Mouse (Mus musculus) midbrain, embryonic 13.5 days (tissue): ENCODE results near the gene Hltf. TPM values are rescaled to one million over a fixed set of nuclear protein-coding genes. Genes with fewer than 3 reads are reported as not detected.

ENCODE experiments used
- ATAC-seq: fragments of 200-750 bp; cut with Nextera tagmentation; 2 replicates; pipeline ENCODE4 v1.8.0; 2017; ENCODE audit warnings: mild to moderate bottlenecking, moderate TSS enrichment, moderate library complexity
- H3K27ac ChIP-seq: fragments of 300-500 bp; sonication (generic); 2 replicates; pipeline ENCODE4 v1.5.1; 2015; ENCODE audit warnings: inconsistent platforms, mild to moderate bottlenecking, moderate library complexity
- H3K27me3 ChIP-seq: fragments of 300-500 bp; sonication (generic); 2 replicates; pipeline ENCODE4 v1.6.1; 2015; ENCODE audit warnings: mild to moderate bottlenecking, inconsistent platforms
- H3K36me3 ChIP-seq: fragments of 300-500 bp; sonication (generic); 2 replicates; pipeline ENCODE4 v1.6.1; 2015; ENCODE audit warnings: mild to moderate bottlenecking, inconsistent platforms
- H3K4me1 ChIP-seq: fragments of 300-500 bp; sonication (generic); replicated peaks from 2 replicates; pipeline ENCODE4 v1.6.1; 2015; ENCODE audit warnings: inconsistent platforms
- H3K4me2 ChIP-seq: fragments of 300-500 bp; sonication (generic); replicated peaks from 2 replicates; pipeline ENCODE4 v1.6.1; 2015; ENCODE audit warnings: moderate library complexity, mild to moderate bottlenecking, inconsistent platforms
- H3K4me3 ChIP-seq: fragments of 300-500 bp; sonication (generic); replicated peaks from 2 replicates; pipeline ENCODE4 v1.5.1; 2015; ENCODE audit warnings: mild to moderate bottlenecking, inconsistent platforms
- H3K9ac ChIP-seq: fragments of 300-500 bp; sonication (generic); replicated peaks from 2 replicates; pipeline ENCODE4 v1.6.1; 2015; ENCODE audit warnings: mild to moderate bottlenecking, inconsistent platforms
- H3K9me3 ChIP-seq: fragments of 300-500 bp; sonication (generic); 2 replicates; pipeline ENCODE4 v1.6.1; 2016; ENCODE audit warnings: mild to moderate bottlenecking, inconsistent platforms
- WGBS: fragments of 180-500 bp; shearing (Covaris S2); methylation state at CpG from one replicate; pipeline ENCODE4 v1.1.7; 2015; 5-methylcytosine and 5-hydroxymethylcytosine counted together
- polyA plus RNA-seq: library from polyadenylated mRNA; unstranded; fragments of >200 nt; fragmentation: Nextera tagmentation; extraction: Ambion mirVana; gene quantifications from 2 replicates; pipeline ENCODE4 v1.2.1, GENCODE M21; 2015

Gene Hltf
- polyA plus RNA-seq, 1 experiment from 2014 or later, result 22.1 TPM

DNA sequence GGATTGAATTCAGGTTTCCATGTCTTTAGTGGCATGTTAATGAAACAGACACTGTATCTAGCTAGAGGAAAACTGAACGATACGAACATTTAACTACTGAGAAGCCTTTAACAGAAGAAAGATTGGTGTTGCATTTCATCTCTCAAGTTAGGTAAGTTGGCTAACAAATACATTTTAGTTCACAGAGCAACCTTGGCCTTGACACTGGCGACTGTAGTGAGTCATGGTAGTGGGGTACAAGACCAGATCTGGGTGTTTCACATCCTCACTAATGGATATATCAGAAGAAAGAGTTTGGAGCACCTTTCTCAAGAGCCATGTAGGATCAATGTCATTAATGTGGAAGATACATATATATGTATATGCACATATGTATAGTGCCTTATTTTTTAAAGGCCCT, 94.0 kb downstream of the Hltf start:
- no peak overlapping the region for H3K4me3 ChIP-seq
- no peak for ATAC-seq
- no peaks in the 10 kb centered on the region for H3K9me3 ChIP-seq
- peaks cover 5% of the 10 kb centered on the region; the same call in 1 of the 2 replicates for H3K27me3 ChIP-seq
- WGBS, result 93% methylated on average over 3 of the region's 3 CpGs
- no peaks in the 10 kb centered on the region for H3K36me3 ChIP-seq
- no peak overlapping the region for H3K27ac ChIP-seq
- H3K4me1 ChIP-seq, result peaks cover 9% of the 10 kb centered on the region; the same call in 1 of the 2 replicates
- H3K4me2 ChIP-seq, result no peak overlapping the region
- H3K9ac ChIP-seq, result no peak overlapping the region

DNA sequence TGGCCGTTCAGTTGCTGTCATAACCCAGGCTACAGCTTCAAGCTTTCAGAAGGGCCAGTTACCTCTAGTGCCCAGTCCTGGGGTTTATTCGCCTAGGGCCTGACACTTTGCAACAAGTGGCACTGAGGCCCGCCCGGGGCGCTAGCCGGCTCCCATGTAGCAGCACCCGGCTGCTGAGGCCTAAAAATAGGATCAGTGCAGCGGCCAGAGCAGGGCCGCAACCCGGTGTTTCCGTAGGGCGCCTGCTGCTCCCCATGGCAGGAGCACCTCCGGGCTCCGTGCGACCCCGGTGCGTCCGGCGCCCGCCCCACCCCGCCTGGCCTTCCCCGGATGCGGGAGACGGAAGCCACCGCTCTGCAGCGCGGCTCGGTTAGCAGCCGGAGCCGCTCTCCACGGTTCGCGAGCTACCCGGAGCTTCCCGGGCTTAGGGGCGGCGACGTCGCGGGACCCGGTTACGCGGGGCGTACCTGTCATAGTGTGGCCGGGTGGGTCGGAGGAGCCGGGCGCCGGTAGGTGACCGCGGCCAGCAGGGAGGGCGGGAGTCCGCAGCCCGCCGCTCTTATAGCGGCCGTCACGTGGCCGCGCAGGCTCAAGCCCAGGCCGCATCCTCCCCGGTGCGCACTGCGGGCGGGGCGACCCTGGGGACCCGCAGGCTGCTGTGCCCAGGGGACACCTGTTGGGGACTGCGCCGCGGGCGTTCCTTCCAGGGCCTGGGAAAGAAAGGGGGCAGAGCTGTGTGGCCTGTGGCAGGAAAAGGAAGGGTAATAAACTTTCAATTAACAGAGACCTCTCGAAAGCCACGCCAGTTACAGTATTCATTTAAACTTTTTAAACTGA, 97.1 kb downstream of the Hltf start, which contains the start of gene Gyg:
Gene Gyg (minus strand): TSS at position 787 of the 837 bp plus-strand sequence.
- WGBS, result under 1% methylated on average over 73 of the region's 73 CpGs
- Histone ChIP-seq H3K4me2 (peak within 1 kb of the TSS; percentile 84), H3K36me3 (no peaks in the 10 kb centered on the region), H3K27me3 (peaks cover 5% of the 10 kb centered on the region; the same call in 1 of the 2 replicates), H3K9ac (peak within 1 kb of the TSS; percentile 79), H3K4me3 (peak within 1 kb of the TSS; percentile 56), H3K4me1 (peaks cover 8% of the 10 kb centered on the region; the same call in 1 of the 2 replicates), H3K27ac (no peak within 1 kb of the TSS), H3K9me3 (0 out of 2 replicates have a peak, but pooled peaks cover 2% of the 10 kb centered on the region)
- ATAC-seq, result peak; percentile 94

DNA sequence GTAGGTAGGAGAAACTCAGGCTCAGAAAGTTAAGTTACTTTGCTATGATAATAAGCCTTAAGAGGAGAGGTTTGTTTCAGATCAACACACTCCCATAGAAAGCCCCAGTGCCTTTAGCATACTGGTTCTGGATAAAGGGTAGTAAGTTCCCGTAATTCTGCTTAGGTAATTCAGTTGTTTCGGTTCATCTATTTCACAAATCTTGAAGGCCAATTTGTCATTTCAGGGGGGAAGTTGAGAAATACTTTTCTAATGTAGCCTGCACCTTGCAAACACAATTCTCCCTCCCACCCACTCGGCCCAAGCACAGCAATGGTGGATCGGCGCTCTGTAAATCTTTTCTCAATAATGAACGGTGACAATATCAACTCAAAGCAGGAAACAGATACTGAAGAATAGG, 97.9 kb downstream of the Hltf start:
- 90% methylated on average over 6 of the region's 6 CpGs for WGBS
- H3K4me3 ChIP-seq, result peak overlapping the region; percentile 56; the same call in 1 of the 2 replicates
- no peak for ATAC-seq

DNA sequence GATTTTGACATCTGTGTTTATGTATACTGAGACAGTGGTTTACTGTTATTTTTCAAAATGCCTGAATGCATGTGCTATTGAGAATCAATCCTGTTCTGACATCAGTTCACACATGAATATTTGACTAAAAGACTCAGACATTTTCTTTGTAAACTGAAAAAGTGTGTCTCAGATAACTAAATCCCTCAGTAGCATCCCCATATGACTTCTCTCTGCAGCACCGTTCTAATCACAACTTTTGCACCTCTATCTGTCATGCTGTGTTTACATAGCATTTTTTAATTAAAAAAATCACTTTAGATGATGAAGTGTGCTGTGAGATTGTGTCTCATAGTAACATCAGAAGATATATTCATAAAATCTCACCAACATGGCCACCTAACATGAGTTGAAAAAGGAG, 109.9 kb downstream of the Hltf start:
- Histone ChIP-seq H3K4me2 (no peak overlapping the region), H3K9ac (no peak overlapping the region), H3K27me3 (no peaks in the 10 kb centered on the region), H3K4me1 (no peaks in the 10 kb centered on the region), H3K36me3 (no peaks in the 10 kb centered on the region), H3K27ac (no peak overlapping the region), H3K9me3 (0 out of 2 replicates have a peak, but pooled peaks cover under 1% of the 10 kb centered on the region), H3K4me3 (no peak overlapping the region)
- WGBS, result 91% methylated on average over 1 of the region's 1 CpGs
- ATAC-seq, result no peak

More for the DNA sequence above, 97.9 kb downstream of the Hltf start:
- H3K27ac ChIP-seq, result no peak overlapping the region
- peaks cover 8% of the 10 kb centered on the region; the same call in 1 of the 2 replicates for H3K4me1 ChIP-seq
- peaks cover 5% of the 10 kb centered on the region; the same call in 1 of the 2 replicates for H3K27me3 ChIP-seq
- H3K9ac ChIP-seq, result no peak overlapping the region
- H3K4me2 ChIP-seq, result peak overlapping the region; percentile 84
- H3K9me3 ChIP-seq, result peaks cover 6% of the 10 kb centered on the region; the same call in 1 of the 2 replicates
- no peaks in the 10 kb centered on the region for H3K36me3 ChIP-seq

Other genes starting within 250 kb of the Hltf start
- 6.2 and 8.9 TPM in 2 replicates for gene Cp, start 100.8 kb upstream of the Hltf start, polyA plus RNA-seq
- 11.4 and 11.9 TPM in 2 replicates for gene Hps3, start 22.5 kb upstream of the Hltf start, polyA plus RNA-seq
- 24.5 and 25.0 TPM in 2 replicates for gene Gyg, start 97.5 kb downstream of the Hltf start, polyA plus RNA-seq
- gene Cpa3, start 184.4 kb downstream of the Hltf start, polyA plus RNA-seq, result 0.11 and 0.18 TPM in 2 replicates
- gene Cpb1, start 217.9 kb downstream of the Hltf start, polyA plus RNA-seq, result 0.08 TPM in 1 of 2 replicates, not detected in the other